Mouse (Mus musculus) embryonic fibroblast, embryonic 13.5 days (primary cell): ENCODE results near the gene Ndufa6.

Source experiments
- CTCF ChIP-seq: IDR thresholded peaks from 2 replicates; pipeline ENCODE4 v1.5.1; 2011; ENCODE audit warnings: mild to moderate bottlenecking, control low read depth, low read length, moderate library complexity, borderline replicate concordance; ENCODE audit not compliant: insufficient read depth
- POLR2A ChIP-seq: IDR thresholded peaks from 2 replicates; pipeline ENCODE4 v1.6.1; 2011; ENCODE audit warnings: low read depth, mild to moderate bottlenecking, control low read depth, low read length, moderate library complexity

DNA sequence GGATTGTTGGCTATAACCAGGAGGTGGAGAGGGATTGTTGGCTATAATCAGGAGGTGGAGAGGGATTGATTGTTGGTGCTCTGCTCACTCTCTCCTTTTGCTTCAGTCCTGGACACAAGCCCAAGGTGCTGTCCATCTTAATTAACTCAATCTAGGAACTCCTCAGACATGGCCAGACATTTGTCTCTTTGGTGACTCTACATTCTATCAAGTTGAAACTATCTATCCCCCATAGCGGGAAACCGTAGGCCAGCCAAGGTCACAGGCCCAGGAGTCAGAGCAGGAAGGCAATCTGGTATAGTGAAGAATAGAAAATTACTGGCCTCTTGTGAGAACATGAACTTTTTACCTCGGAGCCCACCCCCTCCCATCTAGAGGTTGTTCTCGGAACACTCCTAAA is 8.1 kb upstream of the Ndufa6 start:
- TF ChIP-seq POLR2A (no peak), CTCF (no peak)
